Mouse (Mus musculus): ENCODE results near the gene Zfp426.

The Zfp426 gene

GRCm38 (mm10) chr9:20453647-20454046, 38.9 kb downstream of the Zfp426 start:
- no peak for DNase-seq

GRCm38 (mm10) chr9:20451493-20451892, 41.1 kb downstream of the Zfp426 start:
- no peak for DNase-seq

- no peak for DNase-seq
Measured at GRCm38 (mm10) chr9:20443183-20443783, 49.3 kb downstream of the Zfp426 start.

GRCm38 (mm10) chr9:20430004-20430403, 62.5 kb downstream of the Zfp426 start:
- no peak for DNase-seq

All from thymus, postnatal 4 days (tissue).